Mouse (Mus musculus) heart, adult 2 months (tissue): ENCODE data around the gene Gsg1l2.

Experiments used
- CTCF ChIP-seq: fragments of 200-600 bp; IDR thresholded peaks from 2 replicates; pipeline ENCODE4 v1.8.1; 2022; ENCODE audit warnings: antibody characterized with exemption, mild to moderate bottlenecking, moderate library complexity
- EP300 ChIP-seq: fragments of 200-500 bp; IDR thresholded peaks from 2 replicates; pipeline ENCODE4 v1.6.1; 2011; ENCODE audit warnings: low read depth, low read length, control low read depth; ENCODE audit not compliant: insufficient read depth

DNA sequence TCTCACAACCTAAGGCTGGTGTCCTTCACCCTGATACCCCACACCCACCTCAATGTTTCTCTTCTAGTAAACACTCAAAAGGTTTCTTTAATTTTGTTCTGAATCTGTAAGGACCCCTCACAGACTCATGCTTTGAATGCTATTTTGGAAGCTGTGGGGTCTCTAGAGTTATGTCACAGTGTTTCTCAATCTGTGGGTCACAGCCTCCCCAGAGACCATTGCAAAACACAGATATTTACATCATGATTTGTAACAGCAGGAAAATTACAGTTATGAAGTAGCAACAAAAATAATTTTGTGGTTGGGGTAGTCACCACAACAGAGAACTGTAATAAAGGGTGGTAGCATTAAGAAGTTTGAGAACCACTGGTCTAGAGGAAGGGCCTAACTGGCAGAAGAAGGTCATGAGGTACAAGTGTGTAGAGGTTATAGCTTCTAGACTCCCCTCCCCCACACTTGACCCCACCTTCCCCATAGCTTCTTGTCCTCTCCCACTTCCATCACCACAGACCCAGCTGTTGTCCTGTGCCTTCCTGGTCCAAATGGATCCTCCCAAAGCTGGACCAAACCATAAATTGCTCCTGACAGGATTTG lies 25.8 kb downstream of the Gsg1l2 start:
- TF ChIP-seq CTCF: no peak
- TF ChIP-seq EP300: no peak
